Mouse (Mus musculus): ENCODE results near the gene 1700008P02Rik.
"Not testable (repeated sequence)": the region's sequence is repeated elsewhere in the genome, so short reads cannot be mapped to it uniquely, and the experiment has no call there.

Gene 1700008P02Rik

DNA sequence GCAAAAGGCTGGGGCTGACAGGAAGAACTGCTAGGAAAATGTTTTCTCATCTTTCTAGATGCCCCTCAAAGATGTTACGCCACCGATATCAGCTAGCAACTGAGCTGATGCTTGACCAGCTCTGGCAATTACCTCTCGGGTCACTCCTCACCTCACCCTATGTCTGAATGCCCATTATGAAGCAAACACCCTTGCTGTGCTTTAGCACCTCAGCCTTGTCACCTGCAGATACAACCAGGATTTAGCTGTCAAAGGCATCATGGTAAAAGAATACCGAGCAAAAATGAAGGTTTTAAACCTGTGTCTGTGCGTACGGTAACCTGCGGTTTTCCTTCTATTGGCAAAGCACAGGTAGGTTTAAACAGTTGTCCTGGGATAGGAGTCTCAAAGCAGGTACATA is at the start of gene 1700008P02Rik:
TSS of gene 1700008P02Rik (minus strand) at position 101 of the 400 bp plus-strand sequence.
- DNase-seq: no peak

GRCm38 (mm10) chr3:6649411-6649810 is 29.2 kb upstream of the 1700008P02Rik start:
- no peak for DNase-seq

DNA sequence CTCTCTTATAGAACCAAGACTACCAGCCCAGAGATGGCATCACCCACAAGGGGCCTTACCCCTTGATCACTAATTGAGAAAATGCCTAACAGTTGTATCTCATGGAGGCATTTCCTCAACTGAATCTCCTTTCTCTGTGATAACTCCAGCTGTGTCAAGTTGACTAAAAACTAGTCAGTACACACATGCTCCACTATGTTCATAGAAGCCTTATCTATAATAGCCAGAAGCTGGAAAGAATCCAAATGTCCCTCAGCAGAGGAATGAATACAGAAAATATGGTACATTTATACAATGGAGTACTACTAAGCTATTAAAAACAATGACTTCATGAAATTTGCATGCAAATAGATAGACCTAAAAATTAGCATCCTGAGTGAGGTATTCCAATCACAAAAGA is 17.9 kb upstream of the 1700008P02Rik start:
- not testable (repeated sequence) for DNase-seq

DNA sequence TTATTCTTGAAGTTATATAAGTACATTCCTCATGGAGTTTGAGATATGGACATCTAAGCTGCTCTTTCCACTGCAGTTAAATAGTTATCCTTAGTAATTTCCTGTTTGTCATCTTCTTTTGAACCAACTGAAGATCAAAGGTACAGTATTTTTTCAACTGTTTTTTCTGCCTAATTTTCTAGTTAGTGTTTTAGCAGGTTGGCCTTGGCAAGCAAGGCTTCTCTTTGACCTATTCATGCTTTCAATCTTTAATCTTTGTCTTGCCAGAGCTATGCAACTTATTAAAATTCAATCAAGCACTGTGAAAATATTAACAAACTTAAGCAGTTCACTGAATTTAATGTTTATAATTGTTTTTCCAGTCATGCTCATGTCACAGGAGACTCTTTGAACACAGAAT is 14.0 kb upstream of the 1700008P02Rik start:
- DNase-seq: no peak

DNA sequence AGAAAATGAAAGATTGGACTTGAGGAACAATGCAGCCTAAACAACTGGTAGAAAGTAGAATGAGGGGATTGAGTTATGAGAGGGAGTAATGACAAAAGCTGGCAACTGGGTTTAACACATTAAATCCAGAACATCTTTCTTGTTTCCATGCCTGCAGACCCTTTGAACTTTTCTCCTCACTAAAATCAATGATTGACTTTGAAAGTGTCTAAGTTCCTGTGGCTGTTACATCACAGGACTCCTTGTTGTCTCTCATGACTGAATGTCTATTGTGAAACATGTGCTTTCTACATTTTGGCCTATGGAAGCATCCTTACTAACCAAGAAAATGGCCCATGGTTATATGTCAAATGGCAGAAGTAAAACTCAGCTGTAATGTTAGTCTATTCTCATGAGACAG is 2.4 kb downstream of the 1700008P02Rik start:
- no peak for DNase-seq

Measured in thymus, postnatal 36 days (tissue).